Mouse (Mus musculus) MEL (cell line): ENCODE measurements around the gene Tyrobp. TPM values are rescaled to one million over a fixed set of nuclear protein-coding genes. Genes with fewer than 3 reads are reported as not detected.
A peak's percentile ranks its signal among the peaks of the same experiment; 100 is the strongest.

Source experiments
- DNase-seq: peaks from one replicate; pipeline ENCODE4 v3.0.0; 2011; ENCODE audit warnings: low read depth, low spot score
- H3K27ac ChIP-seq: 2 replicates; pipeline ENCODE4 v1.5.1; 2012; ENCODE audit warnings: low read depth, mild to moderate bottlenecking, control low read depth, low read length, moderate library complexity; ENCODE audit not compliant: control insufficient read depth
- H3K27me3 ChIP-seq, 2 experiments: fragments of 150-350 bp in 1 of 2; sonication (generic) in 1 of 2; 2 replicates each; pipeline ENCODE4 v1.6.1; 2012; ENCODE audit warnings: low read length in 2 of 2, mild to moderate bottlenecking in 2 of 2, improper control_type of control experiment in 1 of 2, moderate library complexity in 1 of 2; ENCODE audit not compliant: insufficient read depth in 2 of 2, control insufficient read depth in 1 of 2
- H3K36me3 ChIP-seq, 2 experiments: 2 replicates each; pipeline ENCODE4 v1.6.1; 2012 to 2014; ENCODE audit warnings: low read length in 2 of 2, improper control_type of control experiment in 1 of 2, inconsistent platforms in 1 of 2, mild to moderate bottlenecking in 1 of 2; ENCODE audit not compliant: insufficient read depth in 2 of 2, control insufficient read depth in 1 of 2
- H3K4me1 ChIP-seq, 2 experiments: fragments of 150-350 bp in 1 of 2; sonication (generic) in 1 of 2; 2 replicates each; pipeline ENCODE4 v1.6.1; 2012; ENCODE audit warnings: low read length in 2 of 2, improper control_type of control experiment in 1 of 2, mild to moderate bottlenecking in 1 of 2; ENCODE audit not compliant: insufficient read depth in 2 of 2, control insufficient read depth in 1 of 2
- H3K4me3 ChIP-seq, 2 experiments: fragments of 150-350 bp in 1 of 2; sonication (generic) in 1 of 2; 2 replicates each; pipeline ENCODE4 v1.5.1; 2012; ENCODE audit warnings: low read depth in 2 of 2, low read length in 2 of 2, mild to moderate bottlenecking in 2 of 2, moderate library complexity in 2 of 2, control low read depth in 1 of 2, improper control_type of control experiment in 1 of 2; ENCODE audit not compliant: control insufficient read depth in 1 of 2, insufficient read depth in 1 of 2
- H3K79me2 ChIP-seq: 2 replicates; pipeline ENCODE4 v1.6.1; 2012; ENCODE audit warnings: mild to moderate bottlenecking, low read length, moderate library complexity; ENCODE audit not compliant: control insufficient read depth, poor library complexity, insufficient read depth
- H3K9ac ChIP-seq: 2 replicates; pipeline ENCODE4 v1.6.1; 2012; ENCODE audit warnings: low read depth, mild to moderate bottlenecking, control low read depth, low read length, moderate library complexity; ENCODE audit not compliant: control insufficient read depth, poor library complexity, severe bottlenecking
- H3K9me3 ChIP-seq: fragments of 150-350 bp; sonication (generic); replicated peaks from 2 replicates; pipeline ENCODE4 v1.6.1; 2012; ENCODE audit warnings: mild to moderate bottlenecking, low read length, improper control_type of control experiment, moderate library complexity; ENCODE audit not compliant: insufficient read depth
- BHLHE40 ChIP-seq: IDR thresholded peaks from 2 replicates; pipeline ENCODE4 v1.6.1; 2012; ENCODE audit warnings: low read depth, mild to moderate bottlenecking, inconsistent platforms, low read length, improper control_type of control experiment, borderline replicate concordance
- CHD1 ChIP-seq: IDR thresholded peaks from 2 replicates; pipeline ENCODE4 v1.6.1; 2012; ENCODE audit warnings: low read depth, mild to moderate bottlenecking, inconsistent platforms, low read length, improper control_type of control experiment
- ELF1 ChIP-seq: IDR thresholded peaks from 2 replicates; pipeline ENCODE4 v1.6.1; 2014; ENCODE audit warnings: low read depth, mild to moderate bottlenecking, inconsistent platforms, low read length, improper control_type of control experiment, moderate library complexity
- GABPA ChIP-seq: IDR thresholded peaks from 2 replicates; pipeline ENCODE4 v1.6.1; 2012; ENCODE audit warnings: low read depth, mild to moderate bottlenecking, inconsistent platforms, low read length, improper control_type of control experiment, moderate library complexity
- GATA1 ChIP-seq: IDR thresholded peaks from 2 replicates; pipeline ENCODE4 v1.6.1; 2011; ENCODE audit warnings: low read depth, low read length, improper control_type of control experiment
- HCFC1 ChIP-seq: IDR thresholded peaks from 2 replicates; pipeline ENCODE4 v1.6.1; 2012; ENCODE audit warnings: low read depth, mild to moderate bottlenecking, inconsistent platforms, low read length, improper control_type of control experiment, moderate library complexity
- KAT2A ChIP-seq: conservative IDR thresholded peaks from 2 replicates; pipeline ENCODE4 v1.6.1; 2012; ENCODE audit warnings: low read depth, low read length, improper control_type of control experiment, inconsistent platforms
- MAFK ChIP-seq: IDR thresholded peaks from 2 replicates; pipeline ENCODE4 v1.6.1; 2011; ENCODE audit warnings: low read depth, mild to moderate bottlenecking, low read length, improper control_type of control experiment, borderline replicate concordance
- MAX ChIP-seq: IDR thresholded peaks from 2 replicates; pipeline ENCODE4 v1.6.1; 2011; ENCODE audit warnings: low read length, improper control_type of control experiment
- MAZ ChIP-seq: IDR thresholded peaks from 2 replicates; pipeline ENCODE4 v1.6.1; 2012; ENCODE audit warnings: low read depth, mild to moderate bottlenecking, inconsistent platforms, low read length, improper control_type of control experiment
- MXI1 ChIP-seq: IDR thresholded peaks from 2 replicates; pipeline ENCODE4 v1.6.1; 2011; ENCODE audit warnings: mild to moderate bottlenecking, low read depth, low read length, improper control_type of control experiment
- MYB ChIP-seq: IDR thresholded peaks from 2 replicates; pipeline ENCODE4 v1.6.1; 2011; ENCODE audit warnings: mild to moderate bottlenecking, low read depth, low read length, improper control_type of control experiment
- NRF1 ChIP-seq: IDR thresholded peaks from 2 replicates; pipeline ENCODE4 v1.6.1; 2014; ENCODE audit warnings: low read depth, mild to moderate bottlenecking, inconsistent platforms, low read length, improper control_type of control experiment, moderate library complexity; ENCODE audit not compliant: poor library complexity, insufficient read depth, severe bottlenecking
- RAD21 ChIP-seq: IDR thresholded peaks from 2 replicates; pipeline ENCODE4 v1.6.1; 2011; ENCODE audit warnings: mild to moderate bottlenecking, low read depth, low read length, improper control_type of control experiment
- RCOR1 ChIP-seq: IDR thresholded peaks from 2 replicates; pipeline ENCODE4 v1.6.1; 2012; ENCODE audit warnings: low read depth, mild to moderate bottlenecking, inconsistent platforms, low read length, improper control_type of control experiment
- SMC3 ChIP-seq: IDR thresholded peaks from 2 replicates; pipeline ENCODE4 v1.6.1; 2011; ENCODE audit warnings: low read depth, low read length, improper control_type of control experiment
- TCF12 ChIP-seq: IDR thresholded peaks from 2 replicates; pipeline ENCODE4 v1.6.1; 2014; ENCODE audit warnings: low read depth, mild to moderate bottlenecking, inconsistent platforms, low read length, improper control_type of control experiment, moderate library complexity
- ZC3H11A ChIP-seq: IDR thresholded peaks from 2 replicates; pipeline ENCODE4 v1.6.1; 2012; ENCODE audit warnings: low read depth, mild to moderate bottlenecking, inconsistent platforms, low read length, improper control_type of control experiment
- ZMIZ1 ChIP-seq: IDR thresholded peaks from 2 replicates; pipeline ENCODE4 v1.6.1; 2012; ENCODE audit warnings: low read depth, mild to moderate bottlenecking, inconsistent platforms, low read length, improper control_type of control experiment, moderate library complexity
- ZNF384 ChIP-seq: IDR thresholded peaks from 2 replicates; pipeline ENCODE4 v1.6.1; 2012; ENCODE audit warnings: low read depth, mild to moderate bottlenecking, inconsistent platforms, low read length, improper control_type of control experiment
- polyA plus RNA-seq, 2 experiments: library from polyadenylated mRNA; stranded (reverse) in 1 of 2; unstranded in 1 of 2; fragments of >175 nt in 1 of 2; fragments of >200 nt in 1 of 2; gene quantifications; 2 replicates each; pipeline versions ENCODE4 v1.2.1 to v1.2.4; 2012; ENCODE audit warnings: low replicate concordance in 2 of 2, low read depth in 1 of 2; ENCODE audit not compliant: insufficient read length in 2 of 2, insufficient read depth in 1 of 2, missing spikeins in 1 of 2
- total RNA-seq: library from RNA; depleted of rRNA; stranded (reverse); fragments of 300-350 nt; gene quantifications from 2 replicates; pipeline ENCODE4 v1.2.3, GENCODE M21; 2012; rRNA removed

The Tyrobp gene
- total RNA-seq (2.8 and 3.9 TPM in 2 replicates), polyA plus RNA-seq (10 to 100 TPM in 1 of 2 experiments, not detected in 1; 13.6 TPM)

DNA sequence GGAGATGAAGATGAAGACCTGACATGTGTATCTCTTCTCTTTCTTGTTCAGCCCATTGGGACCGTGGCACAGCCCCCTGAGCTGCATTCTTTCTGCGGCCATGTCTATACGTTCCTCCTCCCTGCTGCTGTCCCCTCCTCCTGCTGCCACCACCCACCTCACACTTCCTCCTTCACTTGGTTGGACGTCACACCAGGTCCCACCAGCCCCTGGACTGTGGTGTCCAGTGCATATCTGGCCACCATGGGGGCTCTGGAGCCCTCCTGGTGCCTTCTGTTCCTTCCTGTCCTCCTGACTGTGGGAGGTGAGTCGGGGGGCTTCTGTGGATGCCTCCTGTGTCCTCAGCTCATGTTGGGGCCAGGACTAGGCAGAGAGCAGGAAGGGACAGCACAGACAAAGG lies at the start of gene Tyrobp:
Tyrobp (plus strand) TSS at position 165 of the 400 bp plus-strand sequence.
- no peaks in the 10 kb centered on the region for H3K9me3 ChIP-seq
- H3K9ac ChIP-seq, result peak within 1 kb of the TSS; percentile 50
- H3K27ac ChIP-seq, result peak within 1 kb of the TSS; percentile 58
- peaks cover 3 to 25% of the 10 kb centered on the region in 2 experiments for H3K4me1 ChIP-seq
- no peaks in the 10 kb centered on the region for H3K79me2 ChIP-seq
- no peak for TF ChIP-seq SMC3
- TF ChIP-seq TCF12, result no peak
- TF ChIP-seq CHD1, result no peak
- TF ChIP-seq RAD21, result no peak
- TF ChIP-seq ZMIZ1, result no peak
- TF ChIP-seq ZNF384, result no peak
- no peak for TF ChIP-seq MXI1
- no peak for TF ChIP-seq ELF1
- no peak for TF ChIP-seq MAZ
- TF ChIP-seq GATA1, result no peak
- no peak for TF ChIP-seq KAT2A
- no peak for TF ChIP-seq GABPA
- TF ChIP-seq ZC3H11A, result no peak
- TF ChIP-seq RCOR1, result no peak
- TF ChIP-seq MYB, result no peak
- TF ChIP-seq BHLHE40, result no peak
- no peak for TF ChIP-seq MAFK
- no peak for TF ChIP-seq NRF1
- TF ChIP-seq MAX, result no peak
- TF ChIP-seq, all 39 proteins: peak for 0
- peak; percentile 24 for DNase-seq
- Histone ChIP-seq H3K27me3 (no peaks in the 10 kb centered on the region; a peak in 1 of 4 replicates), H3K36me3 (peaks cover 0 to 16% of the 10 kb centered on the region in 2 experiments; a peak in 2 of 4 replicates), H3K4me3 (peak within 1 kb of the TSS in 1 of 2 experiments; percentile 9; a peak in 1 of 4 replicates)

DNA sequence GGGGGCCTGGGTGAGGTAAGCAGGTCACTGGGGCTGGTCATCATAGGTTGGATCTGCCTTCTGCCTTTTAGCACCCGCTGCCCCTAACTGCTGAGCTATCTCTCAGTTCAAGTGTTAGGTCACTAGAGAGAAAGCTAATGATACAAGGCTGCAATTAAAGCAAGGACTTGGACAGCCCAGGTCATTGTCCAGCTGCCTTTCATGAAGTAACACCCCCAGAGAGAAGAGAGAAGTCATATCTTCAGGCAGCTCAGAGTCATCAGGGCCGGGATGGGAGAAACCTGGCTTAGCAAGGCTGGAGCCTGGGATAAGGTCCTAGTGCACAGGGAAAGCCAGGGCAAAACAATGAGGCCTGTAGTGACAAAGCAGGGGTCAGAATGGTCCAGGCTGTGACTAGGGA lies 46.1 kb upstream of the Tyrobp start:
- Histone ChIP-seq H3K4me1 (no peaks in the 10 kb centered on the region), H3K36me3 (no peaks in the 10 kb centered on the region), H3K9ac (no peak overlapping the region), H3K9me3 (no peaks in the 10 kb centered on the region), H3K27me3 (peaks cover 0 to 6% of the 10 kb centered on the region in 2 experiments; a peak in 2 of 4 replicates), H3K79me2 (no peaks in the 10 kb centered on the region), H3K4me3 (no peak overlapping the region), H3K27ac (no peak overlapping the region)
- no peak for TF ChIP-seq HCFC1
- DNase-seq, result no peak
